In genomic region chr8:124752325-124752862, GRCm38 (mm10) we compare ENCODE assay signal across 9 mouse cellular contexts. TPM values are rescaled to one million over a fixed set of nuclear protein-coding genes. Genes with fewer than 3 reads are reported as not detected.
DNase-seq lines count a peak whose midpoint lies in the region; ATAC-seq and TF ChIP-seq lines count a peak whose summit lies in the region.
"Had no signal": no experiment of that assay in that cellular context is flagged by ENCODE, and none has a peak within 500 bp of the region (broad histone marks: within the 10 kb centered on the region; RNA-seq: fewer than 3 reads in every experiment).

No protein-coding gene starts in this region.

- no peak for DNase-seq in kidney, postnatal 25 days
- DNase-seq in CH12.LX (ENCODE audit: extremely low read depth) = peak; percentile 47
- no peak for DNase-seq in gastrocnemius, adult 18-20 months (ENCODE audit: low spot score)
- no peak for DNase-seq in urinary bladder, postnatal 14 days (ENCODE audit: low spot score)
- no peak for DNase-seq in frontal cortex, adult 2 months (ENCODE audit: extremely low spot score in 1 of 2, low spot score in 1 of 2)

- TF ChIP-seq CTCF in CH12.LX (conservative IDR thresholded peaks at IDR 0.05 in 1 of 2, IDR thresholded peaks at IDR 0.05 in 1 of 2; ENCODE audit: low read depth in 2 of 2, low read length in 2 of 2) = peak in 1 of 2 experiments; percentile 35; a peak in 2 of 4 replicates

- no peak overlapping the region for H3K27ac ChIP-seq in kidney, embryonic 15.5 days
- no peak overlapping the region for H3K27ac ChIP-seq in CH12.LX (ENCODE audit: insufficient read depth, low read depth)
- no peak overlapping the region for H3K27ac ChIP-seq in embryonic facial prominence, embryonic 13.5 days
- H3K27ac ChIP-seq in limb, embryonic 13.5 days = no peak overlapping the region

- peak; percentile 77 for TF ChIP-seq EP300 in CH12.LX (IDR thresholded peaks at IDR 0.05; ENCODE audit: low read length)

- H3K4me3 ChIP-seq in kidney, embryonic 15.5 days (replicated peaks) = peak overlapping the region; percentile 69
- peak overlapping the region in 1 of 3 experiments; percentile 13 for H3K4me3 ChIP-seq in CH12.LX (replicated peaks in 1 of 3; ENCODE audit: low read depth in 2 of 3, low read length in 2 of 3, poor library complexity in 1 of 3)
- peak overlapping the region; percentile 53; the same call in 1 of the 2 replicates for H3K4me3 ChIP-seq in embryonic facial prominence, embryonic 13.5 days
- peak overlapping the region; percentile 61 for H3K4me3 ChIP-seq in limb, embryonic 13.5 days

- H3K27me3 ChIP-seq in kidney, embryonic 15.5 days = peaks cover 33% of the 10 kb centered on the region
- H3K27me3 ChIP-seq in CH12.LX (replicated peaks) = peaks cover 9% of the 10 kb centered on the region
- H3K27me3 ChIP-seq in embryonic facial prominence, embryonic 13.5 days = peaks cover 63% of the 10 kb centered on the region
- H3K27me3 ChIP-seq in limb, embryonic 13.5 days = peaks cover 67% of the 10 kb centered on the region

- H3K36me3 ChIP-seq in kidney, embryonic 15.5 days = no peaks in the 10 kb centered on the region
- peaks cover 0 to 2% of the 10 kb centered on the region in 2 experiments for H3K36me3 ChIP-seq in CH12.LX (replicated peaks in 1 of 2; ENCODE audit: control insufficient read depth in 1 of 2, insufficient read depth in 1 of 2, low read length in 1 of 2)
- H3K36me3 ChIP-seq in embryonic facial prominence, embryonic 13.5 days = no peaks in the 10 kb centered on the region
- H3K36me3 ChIP-seq in limb, embryonic 13.5 days = no peaks in the 10 kb centered on the region

- H3K9me3 ChIP-seq in kidney, embryonic 15.5 days (replicated peaks) = no peaks in the 10 kb centered on the region; the same call in 1 of the 2 replicates
- peaks cover 4% of the 10 kb centered on the region for H3K9me3 ChIP-seq in CH12.LX (replicated peaks; ENCODE audit: low read length)
- no peaks in the 10 kb centered on the region for H3K9me3 ChIP-seq in embryonic facial prominence, embryonic 13.5 days
- 0 out of 2 replicates have a peak, but pooled peaks cover 3% of the 10 kb centered on the region for H3K9me3 ChIP-seq in limb, embryonic 13.5 days

- no peak for TF ChIP-seq POLR2A in CH12.LX (IDR thresholded peaks at IDR 0.05; ENCODE audit: low read depth, low read length)

- dilution Hi-C loops in CH12.LX (cut with MboI; ENCODE audit: extremely low pct_ligation_motif_present, extremely low pct_unique_long_range_greater_than_20kb, low sequenced_read_pairs) = no loop called here

- H3K4me2 ChIP-seq in kidney, embryonic 15.5 days = peak overlapping the region; percentile 95
- peak overlapping the region; percentile 58 for H3K4me2 ChIP-seq in CH12.LX (ENCODE audit: insufficient read depth, low read depth, poor library complexity, severe bottlenecking)
- peak overlapping the region; percentile 91 for H3K4me2 ChIP-seq in embryonic facial prominence, embryonic 13.5 days
- H3K4me2 ChIP-seq in limb, embryonic 13.5 days (replicated peaks) = peak overlapping the region; percentile 89

- in situ Hi-C loops in CH12.LX (cut with MboI; ENCODE audit: low pct_ligation_motif_present, low pct_unique_long_range_greater_than_20kb, low sequenced_read_pairs) = no loop called here

- H3K9ac ChIP-seq in kidney, embryonic 15.5 days = no peak overlapping the region
- H3K9ac ChIP-seq in CH12.LX (ENCODE audit: insufficient read depth, low read depth) = no peak overlapping the region
- no peak overlapping the region for H3K9ac ChIP-seq in embryonic facial prominence, embryonic 13.5 days
- no peak overlapping the region for H3K9ac ChIP-seq in limb, embryonic 13.5 days

- no peaks in the 10 kb centered on the region for H3K79me2 ChIP-seq in CH12.LX (replicated peaks; ENCODE audit: control insufficient read depth, extremely low read depth, insufficient read depth, poor library complexity, severe bottlenecking)

- ATAC-seq in kidney, embryonic 15.5 days (replicated peaks; ENCODE audit: low FRiP score) = no peak; the same call in 1 of the 2 replicates
- 0 out of 2 replicates have a peak, but pooled peaks have one; percentile 12 for ATAC-seq in embryonic facial prominence, embryonic 13.5 days (ENCODE audit: insufficient number of reproducible peaks, insufficient read depth, low FRiP score, low TSS enrichment, low read depth)
- no peak for ATAC-seq in limb, embryonic 13.5 days (ENCODE audit: low FRiP score, low read depth)

- TF ChIP-seq RAD21 in CH12.LX (IDR thresholded peaks at IDR 0.05; ENCODE audit: low read depth, low read length) = no peak

- WGBS in kidney, embryonic 15.5 days = 35% methylated on average over 21 of the region's 21 CpGs
- 29% methylated on average over 21 of the region's 21 CpGs for WGBS in embryonic facial prominence, embryonic 13.5 days
- 31% methylated on average over 21 of the region's 21 CpGs for WGBS in limb, embryonic 13.5 days

- H3K4me1 ChIP-seq in kidney, embryonic 15.5 days = peaks cover 60% of the 10 kb centered on the region
- peaks cover 18 to 66% of the 10 kb centered on the region in 2 experiments for H3K4me1 ChIP-seq in CH12.LX (ENCODE audit: control insufficient read depth in 1 of 2, insufficient read depth in 2 of 2)
- H3K4me1 ChIP-seq in embryonic facial prominence, embryonic 13.5 days = peaks cover 27% of the 10 kb centered on the region
- peaks cover 18% of the 10 kb centered on the region for H3K4me1 ChIP-seq in limb, embryonic 13.5 days

TF ChIP-seq in CH12.LX, 34 proteins besides CTCF, POLR2A, EP300 and RAD21 (continues in another document):
- TF ChIP-seq SMC3 (IDR thresholded peaks at IDR 0.05; ENCODE audit: low read depth, low read length) (no peak), MXI1 (IDR thresholded peaks at IDR 0.05; ENCODE audit: low read depth, low read length) (0 out of 2 replicates have a peak, but pooled peaks have one; percentile 38), MAZ (IDR thresholded peaks at IDR 0.05; ENCODE audit: low read depth, low read length) (no peak), NELFE (IDR thresholded peaks at IDR 0.05; ENCODE audit: low read depth, low read length) (no peak), KAT2A (IDR thresholded peaks at IDR 0.05; ENCODE audit: insufficient replicate concordance, low read length) (no peak), MEF2A (IDR thresholded peaks at IDR 0.05; ENCODE audit: borderline replicate concordance, low read depth, low read length) (peak; percentile 74; the same call in 1 of the 2 replicates), TCF12 (IDR thresholded peaks at IDR 0.05; ENCODE audit: low read depth, low read length) (0 out of 2 replicates have a peak, but pooled peaks have one; percentile 45), SIN3A (IDR thresholded peaks at IDR 0.05; ENCODE audit: low read length) (no peak; the same call in 1 of the 2 replicates), JUND (conservative IDR thresholded peaks at IDR 0.05; ENCODE audit: low read depth, low read length) (peak; percentile 69), ZNF384 (IDR thresholded peaks at IDR 0.05; ENCODE audit: low read depth, low read length) (peak; percentile 43), JUN (IDR thresholded peaks at IDR 0.05; ENCODE audit: insufficient read depth, low read depth, low read length) (peak; percentile 73), CHD2 (IDR thresholded peaks at IDR 0.05; ENCODE audit: low read length) (0 out of 2 replicates have a peak, but pooled peaks have one; percentile 43), IRF4 (IDR thresholded peaks at IDR 0.05; ENCODE audit: low read depth, low read length) (peak; percentile 63), MAX (IDR thresholded peaks at IDR 0.05; ENCODE audit: low read length) (peak; percentile 61; the same call in 1 of the 2 replicates), PAX5 (IDR thresholded peaks at IDR 0.05; ENCODE audit: low read length) (no peak), MYC (IDR thresholded peaks at IDR 0.05; ENCODE audit: low read depth, low read length) (peak; percentile 79)

RNA-seq across cellular contexts. Expression of gene Fam89a, which starts 0.8 kb away (rescaled TPM):
- polyA plus RNA-seq in kidney, embryonic 15.5 days (2015; fragmentation: Nextera tagmentation; extraction: Ambion mirVana) = 4.9 TPM in 2 replicates
- 4.5 and 4.8 TPM in 2 replicates for total RNA-seq in CH12.LX (2012; rRNA removed)
- 2.2 and 2.5 TPM in 2 replicates for total RNA-seq in CH12.LX (2014; rRNA removed)
- 3.7 and 4.9 TPM in 2 replicates for polyA plus RNA-seq in CH12.LX (2012; ENCODE audit: insufficient read length, low read depth)
- 2.8 and 2.9 TPM in 2 replicates for polyA plus RNA-seq in embryonic facial prominence, embryonic 13.5 days (2015; fragmentation: Nextera tagmentation; extraction: Ambion mirVana)
- 3.2 and 3.7 TPM in 2 replicates for polyA plus RNA-seq in limb, embryonic 13.5 days (2015; fragmentation: Nextera tagmentation; extraction: Ambion mirVana)
- total RNA-seq in gastrocnemius, adult 18-20 months (2021) = 1 to 10 TPM in 1 of 2 experiments, under 1 TPM in 1; 0.62 to 1.5 TPM
- 1.6 and 1.7 TPM in 2 replicates for polyA plus RNA-seq in frontal cortex, adult 2 months (2012; rRNA removed)
- total RNA-seq: common myeloid progenitor, adult 5-6 weeks had no signal

RNA-seq across cellular contexts. Expression of gene Arv1, which starts 30.5 kb away (rescaled TPM):
- 25.2 and 28.1 TPM in 2 replicates for polyA plus RNA-seq in kidney, embryonic 15.5 days (2015; fragmentation: Nextera tagmentation; extraction: Ambion mirVana)
- total RNA-seq in CH12.LX (2012; rRNA removed) = 9.7 and 11.5 TPM in 2 replicates
- 11.4 and 11.9 TPM in 2 replicates for total RNA-seq in CH12.LX (2014; rRNA removed)
- 18.8 and 22.0 TPM in 2 replicates for polyA plus RNA-seq in CH12.LX (2012; ENCODE audit: insufficient read length, low read depth)
- 27.0 and 30.1 TPM in 2 replicates for polyA plus RNA-seq in embryonic facial prominence, embryonic 13.5 days (2015; fragmentation: Nextera tagmentation; extraction: Ambion mirVana)
- polyA plus RNA-seq in limb, embryonic 13.5 days (2015; fragmentation: Nextera tagmentation; extraction: Ambion mirVana) = 26.0 and 26.6 TPM in 2 replicates
- total RNA-seq in gastrocnemius, adult 18-20 months (2021) = 1 to 10 TPM; 2.6 to 3.1 TPM
- 20.9 and 22.1 TPM in 2 replicates for polyA plus RNA-seq in frontal cortex, adult 2 months (2012; rRNA removed)

RNA-seq across cellular contexts. Expression of gene Ttc13, which starts 30.6 kb away (rescaled TPM):
- 46.7 and 47.0 TPM in 2 replicates for polyA plus RNA-seq in kidney, embryonic 15.5 days (2015; fragmentation: Nextera tagmentation; extraction: Ambion mirVana)
- total RNA-seq in CH12.LX (2012; rRNA removed) (33.6 and 36.6 TPM in 2 replicates), CH12.LX (2014; rRNA removed) (33.5 and 35.8 TPM in 2 replicates)
- 26.3 and 30.8 TPM in 2 replicates for polyA plus RNA-seq in CH12.LX (2012; ENCODE audit: insufficient read length, low read depth)
- polyA plus RNA-seq in embryonic facial prominence, embryonic 13.5 days (2015; fragmentation: Nextera tagmentation; extraction: Ambion mirVana) = 39.5 and 39.6 TPM in 2 replicates
- polyA plus RNA-seq in limb, embryonic 13.5 days (2015; fragmentation: Nextera tagmentation; extraction: Ambion mirVana) = 40.3 and 44.3 TPM in 2 replicates
- 10 to 100 TPM; 17.1 to 20.6 TPM for total RNA-seq in gastrocnemius, adult 18-20 months (2021)
- 40.7 and 44.3 TPM in 2 replicates for polyA plus RNA-seq in frontal cortex, adult 2 months (2012; rRNA removed)

RNA-seq across cellular contexts. Expression of gene Trim67, which starts 40.5 kb away (rescaled TPM):
- 0.10 and 0.36 TPM in 2 replicates for polyA plus RNA-seq in kidney, embryonic 15.5 days (2015; fragmentation: Nextera tagmentation; extraction: Ambion mirVana)
- total RNA-seq in CH12.LX (2012; rRNA removed) (0.04 and 0.08 TPM in 2 replicates), CH12.LX (2014; rRNA removed) (not detected in 2 replicates)
- polyA plus RNA-seq in CH12.LX (2012; ENCODE audit: insufficient read length, low read depth) = 0.04 TPM in 1 of 2 replicates, not detected in the other
- 0.18 and 0.19 TPM in 2 replicates for polyA plus RNA-seq in embryonic facial prominence, embryonic 13.5 days (2015; fragmentation: Nextera tagmentation; extraction: Ambion mirVana)
- 0.03 and 0.06 TPM in 2 replicates for polyA plus RNA-seq in limb, embryonic 13.5 days (2015; fragmentation: Nextera tagmentation; extraction: Ambion mirVana)
- under 1 TPM; 0.05 to 0.21 TPM for total RNA-seq in gastrocnemius, adult 18-20 months (2021)
- 5.2 and 5.3 TPM in 2 replicates for polyA plus RNA-seq in frontal cortex, adult 2 months (2012; rRNA removed)
- total RNA-seq: common myeloid progenitor, adult 5-6 weeks had no signal
